Mouse (Mus musculus): ENCODE measurements around the gene Gm960. TPM values are rescaled to one million over a fixed set of nuclear protein-coding genes. Genes with fewer than 3 reads are reported as not detected.
"Not testable (repeated sequence)": the region's sequence is repeated elsewhere in the genome, so short reads cannot be mapped to it uniquely, and the experiment has no call there.

The Gm960 gene
- polyA plus RNA-seq, 1 experiment from 2014 or later = 7.6 TPM

- Histone ChIP-seq H3K27me3 (ENCODE audit: control insufficient read depth, insufficient read depth, low read length) (no peaks in the 10 kb centered on the region), H3K27ac (replicated peaks; ENCODE audit: low read depth, low read length) (no peak overlapping the region), H3K9ac (replicated peaks; ENCODE audit: low read length) (no peak overlapping the region), H3K4me1 (ENCODE audit: control insufficient read depth, insufficient read depth, low read length) (no peaks in the 10 kb centered on the region), H3K9me3 (ENCODE audit: control insufficient read depth, low read length) (no peaks in the 10 kb centered on the region), H3K4me3 (replicated peaks; ENCODE audit: low read depth, low read length) (no peak overlapping the region), H3K36me3 (ENCODE audit: control insufficient read depth, insufficient read depth, low read length) (no peaks in the 10 kb centered on the region), H3K4me2 (ENCODE audit: low read length) (no peak overlapping the region)
- 74% methylated on average over 2 of the region's 2 CpGs for WGBS
- DNase-seq (no peak), ATAC-seq (ENCODE audit: low FRiP score, low TSS enrichment) (no peak)
These were observed 111.0 kb downstream of the Gm960 start for GRCm38 (mm10) chr19:4587426-4587825.

GRCm38 (mm10) chr19:4586783-4587182 is 111.7 kb downstream of the Gm960 start:
- not testable (repeated sequence) for ATAC-seq (ENCODE audit: low FRiP score, low TSS enrichment)

GRCm38 (mm10) chr19:4583856-4584255 is 114.6 kb downstream of the Gm960 start:
- Histone ChIP-seq H3K4me2 (ENCODE audit: low read length) (no peak overlapping the region), H3K36me3 (ENCODE audit: control insufficient read depth, insufficient read depth, low read length) (no peaks in the 10 kb centered on the region), H3K27ac (replicated peaks; ENCODE audit: low read depth, low read length) (no peak overlapping the region), H3K4me1 (ENCODE audit: control insufficient read depth, insufficient read depth, low read length) (no peaks in the 10 kb centered on the region), H3K9ac (replicated peaks; ENCODE audit: low read length) (no peak overlapping the region), H3K4me3 (replicated peaks; ENCODE audit: low read depth, low read length) (no peak overlapping the region), H3K27me3 (ENCODE audit: control insufficient read depth, insufficient read depth, low read length) (no peaks in the 10 kb centered on the region), H3K9me3 (ENCODE audit: control insufficient read depth, low read length) (no peaks in the 10 kb centered on the region)
- ATAC-seq (ENCODE audit: low FRiP score, low TSS enrichment) (no peak), DNase-seq (no peak)
- WGBS = 75% methylated on average over 2 of the region's 2 CpGs

More at GRCm38 (mm10) chr19:4586783-4587182, 111.7 kb downstream of the Gm960 start:
- H3K36me3 ChIP-seq (ENCODE audit: control insufficient read depth, insufficient read depth, low read length); H3K4me2 ChIP-seq (ENCODE audit: low read length); H3K4me3 ChIP-seq (replicated peaks; ENCODE audit: low read depth, low read length); H3K9me3 ChIP-seq (ENCODE audit: control insufficient read depth, low read length); H3K27me3 ChIP-seq (ENCODE audit: control insufficient read depth, insufficient read depth, low read length); H3K27ac ChIP-seq (replicated peaks; ENCODE audit: low read depth, low read length); H3K9ac ChIP-seq (replicated peaks; ENCODE audit: low read length); H3K4me1 ChIP-seq (ENCODE audit: control insufficient read depth, insufficient read depth, low read length); DNase-seq: not testable (repeated sequence)

- no peaks in the 10 kb centered on the region for H3K4me1 ChIP-seq (ENCODE audit: control insufficient read depth, insufficient read depth, low read length)
- no peak overlapping the region for H3K4me3 ChIP-seq (replicated peaks; ENCODE audit: low read depth, low read length)
- DNase-seq (no peak), ATAC-seq (ENCODE audit: low FRiP score, low TSS enrichment) (no peak)
- WGBS = 84% methylated on average over 5 of the region's 5 CpGs
- no peaks in the 10 kb centered on the region for H3K27me3 ChIP-seq (ENCODE audit: control insufficient read depth, insufficient read depth, low read length)
- no peak overlapping the region for H3K4me2 ChIP-seq (ENCODE audit: low read length)
- H3K27ac ChIP-seq (replicated peaks; ENCODE audit: low read depth, low read length) = no peak overlapping the region
- no peaks in the 10 kb centered on the region for H3K9me3 ChIP-seq (ENCODE audit: control insufficient read depth, low read length)
- H3K36me3 ChIP-seq (ENCODE audit: control insufficient read depth, insufficient read depth, low read length) = no peaks in the 10 kb centered on the region
- H3K9ac ChIP-seq (replicated peaks; ENCODE audit: low read length) = no peak overlapping the region
These were observed 119.2 kb downstream of the Gm960 start for GRCm38 (mm10) chr19:4579296-4579695.

GRCm38 (mm10) chr19:4578799-4579198 is 119.7 kb downstream of the Gm960 start:
- H3K9me3 ChIP-seq (ENCODE audit: control insufficient read depth, low read length) = no peaks in the 10 kb centered on the region
- no peak overlapping the region for H3K4me2 ChIP-seq (ENCODE audit: low read length)
- no peaks in the 10 kb centered on the region for H3K27me3 ChIP-seq (ENCODE audit: control insufficient read depth, insufficient read depth, low read length)
- no peaks in the 10 kb centered on the region for H3K4me1 ChIP-seq (ENCODE audit: control insufficient read depth, insufficient read depth, low read length)
- H3K36me3 ChIP-seq (ENCODE audit: control insufficient read depth, insufficient read depth, low read length) = no peaks in the 10 kb centered on the region
- H3K9ac ChIP-seq (replicated peaks; ENCODE audit: low read length) = no peak overlapping the region
- no peak for ATAC-seq (ENCODE audit: low FRiP score, low TSS enrichment)
- WGBS = 80% methylated on average over 2 of the region's 2 CpGs
- no peak overlapping the region for H3K27ac ChIP-seq (replicated peaks; ENCODE audit: low read depth, low read length)
- DNase-seq = no peak
- no peak overlapping the region for H3K4me3 ChIP-seq (replicated peaks; ENCODE audit: low read depth, low read length)

Small RNA genes within 50 kb of the gene (microRNA-seq; reads per million reads assigned to microRNA genes)
- gene Mir6986 = 0.73 reads per million

Other genes with a start within 250 kb of the Gm960 start
- 1.6 and 1.9 TPM in 2 replicates for gene Syt12, start 221.2 kb downstream of the Gm960 start, polyA plus RNA-seq (2014; fragmentation: Nextera tagmentation; extraction: Ambion mirVana)
- gene 2010003K11Rik, start 200.1 kb downstream of the Gm960 start, polyA plus RNA-seq (2014; fragmentation: Nextera tagmentation; extraction: Ambion mirVana) = not detected in 2 replicates
- 18.0 and 20.5 TPM in 2 replicates for gene Pcx, start 188.2 kb downstream of the Gm960 start, polyA plus RNA-seq (2014; fragmentation: Nextera tagmentation; extraction: Ambion mirVana)
- 14.1 and 18.8 TPM in 2 replicates for gene Lrfn4, start 83.0 kb downstream of the Gm960 start, polyA plus RNA-seq (2014; fragmentation: Nextera tagmentation; extraction: Ambion mirVana)
- 48.5 and 52.1 TPM in 2 replicates for gene Rce1, start 73.0 kb downstream of the Gm960 start, polyA plus RNA-seq (2014; fragmentation: Nextera tagmentation; extraction: Ambion mirVana)
- gene Sptbn2, start 12.5 kb upstream of the Gm960 start, polyA plus RNA-seq (2014; fragmentation: Nextera tagmentation; extraction: Ambion mirVana) = 37.6 and 43.0 TPM in 2 replicates
- gene Rbm4b, start 57.8 kb upstream of the Gm960 start, polyA plus RNA-seq (2014; fragmentation: Nextera tagmentation; extraction: Ambion mirVana) = 176 and 190 TPM in 2 replicates
- 101 and 113 TPM in 2 replicates for gene Rbm4, start 95.2 kb upstream of the Gm960 start, polyA plus RNA-seq (2014; fragmentation: Nextera tagmentation; extraction: Ambion mirVana)
- 12.7 and 14.4 TPM in 2 replicates for gene Gm21992, start 112.9 kb upstream of the Gm960 start, polyA plus RNA-seq (2014; fragmentation: Nextera tagmentation; extraction: Ambion mirVana)
- gene Rbm14, start 113.0 kb upstream of the Gm960 start, polyA plus RNA-seq (2014; fragmentation: Nextera tagmentation; extraction: Ambion mirVana) = 62.0 and 68.9 TPM in 2 replicates
- gene Ccs, start 140.7 kb upstream of the Gm960 start, polyA plus RNA-seq (2014; fragmentation: Nextera tagmentation; extraction: Ambion mirVana) = 36.5 and 41.4 TPM in 2 replicates
- gene Ccdc87, start 140.7 kb upstream of the Gm960 start, polyA plus RNA-seq (2014; fragmentation: Nextera tagmentation; extraction: Ambion mirVana) = 0.49 and 0.63 TPM in 2 replicates
- 57.3 and 63.7 TPM in 2 replicates for gene Ctsf, start 156.5 kb upstream of the Gm960 start, polyA plus RNA-seq (2014; fragmentation: Nextera tagmentation; extraction: Ambion mirVana)
- 2.1 and 3.1 TPM in 2 replicates for gene Actn3, start 179.2 kb upstream of the Gm960 start, polyA plus RNA-seq (2014; fragmentation: Nextera tagmentation; extraction: Ambion mirVana)
- 18.2 and 19.4 TPM in 2 replicates for gene Zdhhc24, start 180.0 kb upstream of the Gm960 start, polyA plus RNA-seq (2014; fragmentation: Nextera tagmentation; extraction: Ambion mirVana)
- 8.9 and 17.9 TPM in 2 replicates for gene Bbs1, start 208.0 kb upstream of the Gm960 start, polyA plus RNA-seq (2014; fragmentation: Nextera tagmentation; extraction: Ambion mirVana)
- gene Dpp3, start 229.6 kb upstream of the Gm960 start, polyA plus RNA-seq (2014; fragmentation: Nextera tagmentation; extraction: Ambion mirVana) = 102 and 103 TPM in 2 replicates
- 10.7 and 12.2 TPM in 2 replicates for gene Peli3, start 244.5 kb upstream of the Gm960 start, polyA plus RNA-seq (2014; fragmentation: Nextera tagmentation; extraction: Ambion mirVana)

All from midbrain, embryonic 14.5 days (tissue).